Mouse (Mus musculus) midbrain, embryonic 14.5 days (tissue): ENCODE data around the gene Nos2. TPM values are rescaled to one million over a fixed set of nuclear protein-coding genes. Genes with fewer than 3 reads are reported as not detected.
A peak's percentile ranks its signal among the peaks of the same experiment; 100 is the strongest.

Source experiments
- ATAC-seq: fragments of 200-750 bp; cut with Nextera tagmentation; 2 replicates; pipeline ENCODE4 v1.8.0; 2017; ENCODE audit warnings: moderate number of reproducible peaks, moderate library complexity; ENCODE audit not compliant: low FRiP score, low TSS enrichment
- DNase-seq: peaks from one replicate; pipeline ENCODE4 v3.0.0-alpha.2; 2015
- H3K27ac ChIP-seq: fragments of 300-500 bp; sonication (generic); replicated peaks from 2 replicates; pipeline ENCODE4 v1.5.1; 2014; ENCODE audit warnings: mild to moderate bottlenecking, low read depth, low read length, moderate library complexity
- H3K27me3 ChIP-seq: fragments of 300-500 bp; sonication (generic); 2 replicates; pipeline ENCODE4 v1.6.1; 2014; ENCODE audit warnings: low read length, control low read depth, mixed read lengths; ENCODE audit not compliant: control insufficient read depth, insufficient read depth
- H3K36me3 ChIP-seq: fragments of 300-500 bp; sonication (generic); 2 replicates; pipeline ENCODE4 v1.6.1; 2014; ENCODE audit warnings: low read length, control low read depth; ENCODE audit not compliant: control insufficient read depth, insufficient read depth
- H3K4me1 ChIP-seq: fragments of 300-500 bp; sonication (generic); 2 replicates; pipeline ENCODE4 v1.6.1; 2014; ENCODE audit warnings: mild to moderate bottlenecking, antibody characterized with exemption, low read length, control low read depth; ENCODE audit not compliant: control insufficient read depth, insufficient read depth
- H3K4me2 ChIP-seq: fragments of 300-500 bp; sonication (generic); 2 replicates; pipeline ENCODE4 v1.6.1; 2014; ENCODE audit warnings: mild to moderate bottlenecking, low read length, moderate library complexity
- H3K4me3 ChIP-seq: fragments of 300-500 bp; sonication (generic); replicated peaks from 2 replicates; pipeline ENCODE4 v1.5.1; 2014; ENCODE audit warnings: low read depth, low read length
- H3K9ac ChIP-seq: fragments of 300-500 bp; sonication (generic); replicated peaks from 2 replicates; pipeline ENCODE4 v1.6.1; 2014; ENCODE audit warnings: mild to moderate bottlenecking, low read length, moderate library complexity
- H3K9me3 ChIP-seq: fragments of 300-500 bp; sonication (generic); 2 replicates; pipeline ENCODE4 v1.6.1; 2016; ENCODE audit warnings: low read length, control low read depth, mixed read lengths; ENCODE audit not compliant: control insufficient read depth
- WGBS: fragments of 180-500 bp; shearing (Covaris S2); extraction: QIAGEN DNeasy Blood & Tissue Kit; methylation state at CpG from one replicate; pipeline ENCODE4 v1.1.7; 2014; 5-methylcytosine and 5-hydroxymethylcytosine counted together
- polyA plus RNA-seq: library from polyadenylated mRNA; unstranded; fragments of >200 nt; fragmentation: Nextera tagmentation; extraction: Ambion mirVana; gene quantifications from 2 replicates; pipeline ENCODE4 v1.2.1, GENCODE M21; 2014

The Nos2 gene
- polyA plus RNA-seq, 1 experiment from 2014 or later = 1.3 TPM

GRCm38 (mm10) chr11:78935178-78935577 is 14.6 kb downstream of the Nos2 start:
- Histone ChIP-seq H3K27ac (no peak overlapping the region), H3K36me3 (no peaks in the 10 kb centered on the region), H3K9me3 (no peaks in the 10 kb centered on the region), H3K9ac (no peak overlapping the region), H3K4me2 (no peak overlapping the region), H3K27me3 (no peaks in the 10 kb centered on the region), H3K4me1 (peaks cover 4% of the 10 kb centered on the region; the same call in 1 of the 2 replicates), H3K4me3 (no peak overlapping the region)
- DNase-seq = no peak
- ATAC-seq = no peak
- WGBS = 84% methylated on average over 6 of the region's 6 CpGs

DNA sequence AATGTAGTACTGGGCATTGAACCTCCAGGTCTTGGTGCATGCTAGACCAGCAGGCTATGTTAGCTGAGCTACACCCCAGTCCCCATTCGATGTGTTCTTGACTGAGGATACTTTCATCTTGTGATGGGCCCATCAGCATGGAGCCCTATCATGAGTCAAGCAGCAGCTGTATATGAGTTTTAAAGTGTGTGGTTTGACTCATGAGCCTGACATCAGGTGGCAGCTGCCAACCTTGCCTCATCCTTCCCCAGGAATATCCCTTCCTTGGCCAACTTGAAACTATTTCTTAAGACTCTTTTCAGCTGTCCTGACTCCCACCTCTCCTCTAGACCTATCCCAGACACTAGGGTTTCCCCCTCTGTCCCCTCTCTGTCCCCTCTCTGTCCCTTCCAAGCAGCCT is 22.5 kb downstream of the Nos2 start:
- no peak overlapping the region for H3K9ac ChIP-seq
- H3K9me3 ChIP-seq = no peaks in the 10 kb centered on the region
- H3K36me3 ChIP-seq = no peaks in the 10 kb centered on the region
- 95% methylated on average over 1 of the region's 1 CpGs for WGBS
- H3K27me3 ChIP-seq = no peaks in the 10 kb centered on the region
- H3K4me1 ChIP-seq = no peaks in the 10 kb centered on the region
- no peak overlapping the region for H3K4me3 ChIP-seq
- H3K27ac ChIP-seq = no peak overlapping the region
- ATAC-seq (no peak), DNase-seq (no peak)
- H3K4me2 ChIP-seq = no peak overlapping the region

DNA sequence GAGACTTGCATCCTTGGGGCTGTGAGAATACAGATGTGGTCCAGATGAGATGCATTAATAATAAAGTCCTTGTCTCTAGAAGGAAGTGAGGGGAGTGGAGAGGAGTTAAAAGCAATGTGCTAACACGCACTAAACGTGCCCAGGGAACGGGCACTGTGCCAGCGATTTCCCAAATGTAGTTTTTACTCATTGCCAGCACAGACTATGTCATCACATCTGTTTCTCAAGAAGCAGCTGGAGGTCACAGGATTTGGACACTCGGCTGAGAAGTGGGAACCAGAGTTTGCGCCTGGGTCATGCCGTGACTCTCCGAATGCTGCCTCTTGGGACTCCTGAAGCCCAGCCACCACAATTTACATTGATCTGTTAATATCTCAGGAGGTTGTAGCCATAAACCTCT is 29.8 kb downstream of the Nos2 start:
- WGBS = 87% methylated on average over 8 of the region's 8 CpGs
- no peak overlapping the region for H3K4me3 ChIP-seq
- H3K4me1 ChIP-seq = peaks cover 3% of the 10 kb centered on the region; the same call in 1 of the 2 replicates
- H3K27ac ChIP-seq = no peak overlapping the region
- no peaks in the 10 kb centered on the region for H3K9me3 ChIP-seq
- DNase-seq (no peak), ATAC-seq (no peak)
- H3K27me3 ChIP-seq = peaks cover 13% of the 10 kb centered on the region; the same call in 1 of the 2 replicates
- H3K9ac ChIP-seq = no peak overlapping the region
- H3K4me2 ChIP-seq = no peak overlapping the region
- H3K36me3 ChIP-seq = no peaks in the 10 kb centered on the region

DNA sequence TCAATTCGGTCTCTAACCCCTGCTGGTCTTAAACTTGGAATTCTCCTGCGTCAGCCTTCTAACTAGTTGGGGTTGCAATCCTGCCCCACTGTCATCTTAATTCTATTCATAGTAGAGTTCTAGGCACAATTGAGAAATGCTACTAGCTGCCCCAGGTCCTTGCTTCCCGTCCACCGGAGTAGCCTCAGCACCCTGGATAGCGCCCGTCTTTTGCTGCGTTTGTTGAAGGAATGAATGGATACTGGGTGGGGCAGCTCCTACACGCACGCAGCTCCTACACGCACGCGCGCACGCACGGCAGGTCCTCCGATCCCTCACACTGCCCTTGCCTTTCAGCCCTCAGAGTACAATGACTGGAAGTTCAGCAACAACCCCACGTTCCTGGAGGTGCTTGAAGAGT is 31.9 kb downstream of the Nos2 start:
- WGBS = 7% methylated on average over 17 of the region's 17 CpGs
- ATAC-seq (no peak), DNase-seq (peak; percentile 49)
- no peak overlapping the region for H3K27ac ChIP-seq
- H3K9ac ChIP-seq = no peak overlapping the region
- H3K4me1 ChIP-seq = peaks cover 3% of the 10 kb centered on the region; the same call in 1 of the 2 replicates
- H3K4me3 ChIP-seq = peak overlapping the region; percentile 13; the same call in 1 of the 2 replicates
- H3K4me2 ChIP-seq = peak overlapping the region; percentile 43
- H3K9me3 ChIP-seq = no peaks in the 10 kb centered on the region
- no peaks in the 10 kb centered on the region for H3K36me3 ChIP-seq
- peaks cover 13% of the 10 kb centered on the region; the same call in 1 of the 2 replicates for H3K27me3 ChIP-seq

DNA sequence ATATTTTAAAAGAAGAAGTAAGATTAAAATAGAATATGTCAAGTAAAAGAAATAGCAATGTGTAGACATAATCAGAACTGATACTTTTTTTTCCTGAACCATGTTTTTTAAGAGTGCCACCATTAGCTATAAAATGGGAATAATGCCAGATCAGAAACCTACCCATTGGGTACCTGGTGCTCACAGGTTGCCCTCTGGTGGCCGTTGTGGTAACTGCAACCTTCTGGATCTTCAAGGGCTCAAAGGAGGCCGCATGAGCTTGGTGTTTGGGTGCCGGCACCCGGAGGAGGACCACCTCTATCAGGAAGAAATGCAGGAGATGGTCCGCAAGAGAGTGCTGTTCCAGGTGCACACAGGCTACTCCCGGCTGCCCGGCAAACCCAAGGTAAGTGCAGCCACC is 35.7 kb downstream of the Nos2 start:
- ATAC-seq (no peak), DNase-seq (peak; percentile 92)
- H3K4me2 ChIP-seq = no peak overlapping the region
- H3K36me3 ChIP-seq = no peaks in the 10 kb centered on the region
- WGBS = 14% methylated on average over 7 of the region's 7 CpGs
- no peak overlapping the region for H3K27ac ChIP-seq
- H3K9me3 ChIP-seq = no peaks in the 10 kb centered on the region
- no peak overlapping the region for H3K4me3 ChIP-seq
- peaks cover 13% of the 10 kb centered on the region; the same call in 1 of the 2 replicates for H3K27me3 ChIP-seq
- no peak overlapping the region for H3K9ac ChIP-seq
- peaks cover 3% of the 10 kb centered on the region; the same call in 1 of the 2 replicates for H3K4me1 ChIP-seq

DNA sequence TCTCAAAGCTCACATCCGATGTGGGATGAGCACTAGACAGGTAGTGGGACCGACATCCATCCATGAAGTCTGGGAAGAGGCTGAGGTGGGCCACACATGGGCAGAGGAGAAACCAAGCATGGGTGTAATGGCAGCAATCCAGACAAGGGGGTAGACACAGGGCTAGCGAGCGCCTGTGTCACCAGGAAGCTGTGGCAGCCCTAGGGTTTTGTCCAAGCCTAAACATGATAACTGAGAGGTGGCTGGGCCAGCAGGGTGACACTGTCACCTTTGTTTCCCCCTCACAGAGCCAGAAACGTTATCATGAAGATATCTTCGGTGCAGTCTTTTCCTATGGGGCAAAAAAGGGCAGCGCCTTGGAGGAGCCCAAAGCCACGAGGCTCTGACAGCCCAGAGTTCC is 38.8 kb downstream of the Nos2 start:
- Histone ChIP-seq H3K36me3 (no peaks in the 10 kb centered on the region), H3K4me3 (no peak overlapping the region), H3K27me3 (no peaks in the 10 kb centered on the region), H3K9ac (no peak overlapping the region), H3K4me1 (no peaks in the 10 kb centered on the region), H3K4me2 (no peak overlapping the region), H3K9me3 (no peaks in the 10 kb centered on the region), H3K27ac (no peak overlapping the region)
- no peak for DNase-seq
- WGBS = 77% methylated on average over 8 of the region's 8 CpGs
- ATAC-seq = no peak

DNA sequence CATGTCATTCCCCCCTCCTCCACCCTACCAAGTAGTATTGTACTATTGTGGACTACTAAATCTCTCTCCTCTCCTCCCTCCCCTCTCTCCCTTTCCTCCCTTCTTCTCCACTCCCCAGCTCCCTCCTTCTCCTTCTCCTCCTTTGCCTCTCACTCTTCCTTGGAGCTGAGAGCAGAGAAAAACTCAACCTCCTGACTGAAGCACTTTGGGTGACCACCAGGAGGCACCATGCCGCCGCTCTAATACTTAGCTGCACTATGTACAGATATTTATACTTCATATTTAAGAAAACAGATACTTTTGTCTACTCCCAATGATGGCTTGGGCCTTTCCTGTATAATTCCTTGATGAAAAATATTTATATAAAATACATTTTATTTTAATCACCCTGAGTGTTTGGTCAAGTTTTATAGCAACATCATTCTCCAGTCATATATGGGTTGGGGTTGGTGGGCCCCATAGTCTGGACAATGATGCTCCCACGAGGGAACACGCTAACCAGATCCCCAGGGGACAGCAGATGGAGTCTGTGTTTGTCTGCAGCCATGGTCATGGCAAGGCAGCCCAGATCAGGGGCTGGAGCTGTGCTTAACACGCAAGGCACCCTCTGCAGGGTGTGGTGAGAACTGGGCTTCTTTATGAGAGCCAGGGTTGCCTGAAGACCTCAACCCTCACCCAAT is 39.4 kb downstream of the Nos2 start:
- no peaks in the 10 kb centered on the region for H3K9me3 ChIP-seq
- no peaks in the 10 kb centered on the region for H3K27me3 ChIP-seq
- H3K36me3 ChIP-seq = no peaks in the 10 kb centered on the region
- H3K4me3 ChIP-seq = no peak overlapping the region
- H3K27ac ChIP-seq = no peak overlapping the region
- 70% methylated on average over 5 of the region's 5 CpGs for WGBS
- no peak overlapping the region for H3K4me2 ChIP-seq
- H3K9ac ChIP-seq = no peak overlapping the region
- peak; percentile 35 for DNase-seq
- ATAC-seq = no peak
- no peaks in the 10 kb centered on the region for H3K4me1 ChIP-seq

DNA sequence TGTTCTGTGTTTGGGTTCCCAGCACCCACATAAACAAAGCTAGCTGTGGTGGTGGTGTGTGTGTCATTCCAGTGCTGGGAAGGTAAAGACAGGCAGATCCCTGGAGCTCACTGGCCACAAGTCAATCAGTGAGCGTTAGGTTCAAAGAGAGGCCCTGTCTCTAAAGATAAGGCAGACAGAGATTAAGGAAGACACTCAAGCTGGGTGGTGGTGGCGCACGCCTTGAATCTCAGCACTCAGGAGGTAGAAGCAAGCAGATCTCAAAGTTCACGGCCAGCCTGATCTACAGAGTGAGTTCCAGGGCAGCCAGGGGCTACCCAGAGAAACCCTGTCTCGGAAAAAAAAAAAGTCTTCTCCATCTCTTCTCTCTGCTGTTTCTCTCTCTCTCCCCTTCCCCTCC is 40.6 kb downstream of the Nos2 start:
- Histone ChIP-seq H3K4me3 (no peak overlapping the region), H3K27ac (no peak overlapping the region), H3K4me2 (no peak overlapping the region), H3K4me1 (no peaks in the 10 kb centered on the region), H3K9me3 (no peaks in the 10 kb centered on the region), H3K36me3 (no peaks in the 10 kb centered on the region), H3K27me3 (no peaks in the 10 kb centered on the region), H3K9ac (no peak overlapping the region)
- ATAC-seq (no peak), DNase-seq (no peak)
- 68% methylated on average over 5 of the region's 5 CpGs for WGBS

- DNase-seq = peak; percentile 76
- H3K9me3 ChIP-seq = no peaks in the 10 kb centered on the region
- H3K4me3 ChIP-seq = no peak overlapping the region
- H3K9ac ChIP-seq = no peak overlapping the region
- H3K36me3 ChIP-seq = no peaks in the 10 kb centered on the region
- H3K27ac ChIP-seq = no peak overlapping the region
- H3K4me2 ChIP-seq = no peak overlapping the region
- no peaks in the 10 kb centered on the region for H3K4me1 ChIP-seq
- 26% methylated on average over 4 of the region's 4 CpGs for WGBS
- ATAC-seq = no peak
- no peaks in the 10 kb centered on the region for H3K27me3 ChIP-seq
Measured at GRCm38 (mm10) chr11:78967371-78967770, 46.8 kb downstream of the Nos2 start.
